In the genomic region with DNA sequence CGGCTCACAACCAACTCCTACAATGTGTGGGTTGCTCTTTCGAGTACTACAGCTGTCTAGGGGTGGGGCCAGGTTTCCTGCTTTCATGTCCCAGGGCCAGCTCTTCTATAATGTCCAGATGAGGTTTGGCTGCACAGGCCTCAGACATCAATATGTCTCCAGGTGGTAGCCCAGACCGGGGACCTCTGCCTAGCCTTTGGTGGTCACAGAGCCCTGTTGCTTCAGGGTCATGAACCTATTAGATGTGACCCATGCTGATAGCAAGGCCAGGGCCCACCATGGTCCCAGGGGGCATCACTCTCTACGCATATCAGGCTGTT, we compare ENCODE assay signal across 24 mouse cellular contexts.
"Had no signal": no experiment of that assay in that cellular context is flagged by ENCODE, and none has a peak within 500 bp of the region (broad histone marks: within the 10 kb centered on the region; RNA-seq: fewer than 3 reads in every experiment).

No protein-coding gene starts in this region.

- H3K9me3 ChIP-seq: heart, embryonic 10.5 days; heart, embryonic 12.5 days; hindbrain, embryonic 10.5 days; hindbrain, embryonic 12.5 days; intestine, embryonic 15.5 days; limb, embryonic 10.5 days; limb, embryonic 12.5 days had no signal

- H3K27ac ChIP-seq: gastrocnemius, adult 2 months; heart, adult 2 months; heart, embryonic 10.5 days; hindbrain, embryonic 10.5 days; hindbrain, embryonic 12.5 days; hindbrain, embryonic 14.5 days; intestine, embryonic 15.5 days; layer of hippocampus, adult 2 months; left cerebral cortex, adult 2 months; limb, embryonic 10.5 days; limb, embryonic 12.5 days had no signal

- ATAC-seq: hindbrain, embryonic 16.5 days; inflammation-experienced regulatory T-cells, adult 6 months; intestine, embryonic 15.5 days; intestine, postnatal 0 days had no signal

- H3K4me2 ChIP-seq: heart, embryonic 12.5 days; hindbrain, embryonic 12.5 days; hindbrain, embryonic 14.5 days; intestine, embryonic 15.5 days; limb, embryonic 12.5 days had no signal

- DNase-seq: gastrocnemius, adult 2 months; gastrocnemius, postnatal 10 days; gastrocnemius, postnatal 25 days; heart, adult 2 months; heart, postnatal 10 days; heart, postnatal 4 days; kidney, adult 18-20 months; kidney, adult 8-10 months; kidney, postnatal 10 days; kidney, postnatal 4 days; liver had no signal

- H3K4me3 ChIP-seq: gastrocnemius, adult 2 months; heart, adult 2 months; heart, embryonic 10.5 days; heart, embryonic 12.5 days; hindbrain, embryonic 10.5 days; hindbrain, embryonic 12.5 days; intestine, embryonic 15.5 days; layer of hippocampus, adult 2 months; left cerebral cortex, adult 2 months; limb, embryonic 10.5 days; limb, embryonic 12.5 days had no signal

- H3K4me1 ChIP-seq: heart, embryonic 10.5 days; heart, embryonic 12.5 days; hindbrain, embryonic 10.5 days; hindbrain, embryonic 12.5 days; intestine, embryonic 15.5 days; limb, embryonic 10.5 days; limb, embryonic 12.5 days had no signal

- H3K9ac ChIP-seq: heart, embryonic 12.5 days; hindbrain, embryonic 12.5 days; hindbrain, embryonic 14.5 days; intestine, embryonic 15.5 days; limb, embryonic 12.5 days had no signal

- H3K36me3 ChIP-seq: heart, embryonic 10.5 days; heart, embryonic 12.5 days; hindbrain, embryonic 10.5 days; hindbrain, embryonic 12.5 days; intestine, embryonic 15.5 days; limb, embryonic 10.5 days; limb, embryonic 12.5 days had no signal

- H3K27me3 ChIP-seq: heart, embryonic 12.5 days; hindbrain, embryonic 12.5 days; intestine, embryonic 15.5 days; limb, embryonic 12.5 days had no signal
